Mouse (Mus musculus) kidney, adult 2 months (tissue): ENCODE data around the gene Spin1.

Source experiments
- CTCF ChIP-seq: fragments of 200-500 bp; conservative IDR thresholded peaks from 2 replicates; pipeline ENCODE4 v1.5.1; 2011; ENCODE audit warnings: low read depth, mild to moderate bottlenecking, control low read depth, low read length, moderate library complexity, mixed read lengths; ENCODE audit not compliant: insufficient read depth, insufficient read length
- POLR2A ChIP-seq: fragments of 200-500 bp; IDR thresholded peaks from one replicate; pipeline ENCODE4 v1.6.1; 2011; ENCODE audit warnings: low read depth, low read length, control low read depth

DNA sequence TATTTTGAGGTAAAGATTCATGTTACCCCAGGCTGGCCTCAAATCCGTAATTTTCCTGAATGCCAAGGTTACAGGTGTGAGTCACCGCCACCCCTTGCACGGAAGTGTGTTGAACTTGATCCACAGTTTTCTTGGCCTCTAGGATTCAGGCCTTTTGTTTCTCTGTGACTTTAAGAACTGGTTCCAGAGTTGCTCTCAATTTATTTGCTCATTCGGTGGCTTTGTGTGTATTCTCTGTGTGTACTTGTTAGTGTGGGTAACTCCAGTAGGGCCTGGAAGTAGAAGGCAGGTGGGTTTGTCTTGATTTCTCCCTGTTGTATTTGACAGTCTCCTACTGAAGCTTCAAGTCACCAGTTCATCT lies 53.0 kb downstream of the Spin1 start:
- TF ChIP-seq CTCF (no peak), POLR2A (no peak)
